Mouse (Mus musculus) gastrocnemius, adult 2 months (tissue): Measurements from ENCODE around the gene Pgrmc1. TPM values are rescaled to one million over a fixed set of nuclear protein-coding genes. Genes with fewer than 3 reads are reported as not detected.
"Not testable (repeated sequence)": the region's sequence is repeated elsewhere in the genome, so short reads cannot be mapped to it uniquely, and the experiment has no call there.

Experiments used
- DNase-seq: peaks from one replicate; pipeline ENCODE4 v3.0.0; 2022
- H3K27ac ChIP-seq: fragments of 200-600 bp; 2 replicates; pipeline ENCODE4 v1.8.1; 2022; ENCODE audit warnings: mild to moderate bottlenecking
- H3K4me3 ChIP-seq: fragments of 200-600 bp; 2 replicates; pipeline ENCODE4 v1.8.1; 2022; ENCODE audit warnings: mild to moderate bottlenecking, moderate library complexity
- CTCF ChIP-seq: fragments of 200-600 bp; IDR thresholded peaks from 2 replicates; pipeline ENCODE4 v1.8.1; 2022; ENCODE audit warnings: antibody characterized with exemption, mild to moderate bottlenecking, moderate library complexity
- intact Hi-C: fragments of 180-260 bp; cut with DNase I; formaldehyde crosslinking; loops from one replicate; pipeline ENCODE4 v1.15.1; 2025
- total RNA-seq, 2 experiments: library from RNA; stranded (reverse); gene quantifications; 2 replicates each; pipeline ENCODE4 v1.2.3; 2021

The Pgrmc1 gene
- total RNA-seq, 2 experiments from 2014 or later, result 7.7 to 9.3 TPM

GRCm38 (mm10) chrX:36590266-36590665 lies 7.7 kb upstream of the Pgrmc1 start:
- no peak overlapping the region for H3K27ac ChIP-seq
- no peak for DNase-seq
- TF ChIP-seq CTCF, result no peak
- intact Hi-C loops, result no loop called here
- H3K4me3 ChIP-seq, result no peak overlapping the region

- Histone ChIP-seq H3K27ac (no peak overlapping the region), H3K4me3 (no peak overlapping the region)
- intact Hi-C loops, result no loop called here
- TF ChIP-seq CTCF, result no peak
- no peak for DNase-seq
Measured at GRCm38 (mm10) chrX:36591120-36591519, 6.9 kb upstream of the Pgrmc1 start.

DNA sequence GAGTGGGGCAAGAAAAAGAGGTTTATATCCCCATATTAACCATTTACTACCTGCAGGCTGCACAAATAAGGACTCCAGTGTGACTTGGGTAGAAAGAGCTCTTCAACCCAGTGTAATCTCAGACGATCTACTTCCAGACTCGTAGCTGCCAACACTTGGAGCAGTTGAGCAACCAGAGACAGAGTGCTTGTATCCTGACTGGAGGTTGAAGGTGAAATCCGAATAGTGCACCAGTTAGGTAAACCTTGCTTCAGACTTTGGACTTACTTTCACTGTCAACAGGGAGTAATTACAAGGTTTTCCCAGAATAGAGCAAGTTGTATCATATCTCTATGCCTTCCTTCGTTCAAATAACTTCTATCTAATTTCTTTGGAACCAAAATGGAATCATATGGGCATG lies 6.5 kb upstream of the Pgrmc1 start:
- TF ChIP-seq CTCF, result no peak
- intact Hi-C loops, result no loop called here
- DNase-seq, result no peak
- Histone ChIP-seq H3K4me3 (no peak overlapping the region), H3K27ac (no peak overlapping the region)

GRCm38 (mm10) chrX:36595247-36595646 lies 2.8 kb upstream of the Pgrmc1 start:
- no peak for DNase-seq
- Histone ChIP-seq H3K4me3 (no peak overlapping the region), H3K27ac (no peak overlapping the region)
- TF ChIP-seq CTCF, result no peak
- intact Hi-C loops, result no loop called here

DNA sequence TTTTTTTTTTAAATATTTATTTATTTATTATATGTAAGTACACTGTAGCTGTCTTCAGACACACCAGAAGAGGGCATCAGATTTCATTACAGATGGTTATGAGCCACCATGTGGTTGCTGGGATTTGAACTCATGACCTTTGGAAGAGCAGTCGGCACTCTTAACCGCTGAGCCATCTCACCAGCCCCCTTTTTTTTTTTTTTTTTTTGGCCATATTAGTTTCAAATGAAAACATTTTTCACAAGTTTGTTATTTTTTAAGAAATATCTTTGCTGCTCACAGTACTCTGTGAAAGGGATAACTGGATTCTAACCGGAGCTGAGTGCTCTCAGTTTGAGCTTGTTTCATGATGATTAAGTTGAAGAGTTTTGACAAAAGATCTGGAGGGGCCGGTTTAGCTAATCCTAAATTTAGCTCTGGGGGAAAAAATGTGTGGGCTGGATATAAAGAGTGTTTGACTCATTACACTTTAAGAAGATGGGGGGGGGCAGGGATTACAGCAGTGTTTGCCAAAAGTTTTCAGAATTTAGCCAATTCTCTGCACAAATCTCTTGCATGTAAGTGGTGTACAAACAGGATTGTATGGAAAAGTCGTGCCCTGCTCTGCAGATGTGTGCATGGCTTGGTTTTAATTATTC lies 1.4 kb upstream of the Pgrmc1 start:
- H3K27ac ChIP-seq, DNase-seq, intact Hi-C loops, H3K4me3 ChIP-seq: not testable (repeated sequence)

DNA sequence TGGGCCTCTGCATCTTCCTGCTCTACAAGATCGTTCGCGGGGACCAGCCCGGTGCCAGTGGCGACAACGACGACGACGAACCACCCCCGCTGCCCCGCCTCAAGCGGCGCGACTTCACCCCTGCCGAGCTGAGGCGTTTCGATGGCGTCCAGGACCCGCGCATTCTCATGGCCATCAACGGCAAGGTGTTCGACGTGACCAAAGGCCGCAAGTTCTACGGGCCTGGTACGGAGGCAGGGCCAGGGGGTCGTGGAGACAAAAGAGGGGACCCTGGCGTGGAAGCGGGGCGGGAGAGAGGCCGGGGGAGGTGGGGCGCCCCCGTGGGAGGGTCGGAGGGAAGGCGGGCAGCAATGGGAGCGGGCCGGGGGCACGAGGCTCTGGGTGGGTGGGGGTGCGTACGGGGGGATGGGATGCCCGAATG lies 394 bp downstream of the Pgrmc1 start:
- Histone ChIP-seq H3K4me3 (peak overlapping the region; percentile 83), H3K27ac (peak overlapping the region; percentile 80)
- intact Hi-C loops, result no loop called here
- DNase-seq, result no peak
- no peak for TF ChIP-seq CTCF

GRCm38 (mm10) chrX:36598861-36599344 lies 897 bp downstream of the Pgrmc1 start:
- Histone ChIP-seq H3K4me3 (peak overlapping the region; percentile 83), H3K27ac (peak overlapping the region; percentile 80)
- TF ChIP-seq CTCF, result no peak
- DNase-seq, result no peak
- intact Hi-C loops, result no loop called here

DNA sequence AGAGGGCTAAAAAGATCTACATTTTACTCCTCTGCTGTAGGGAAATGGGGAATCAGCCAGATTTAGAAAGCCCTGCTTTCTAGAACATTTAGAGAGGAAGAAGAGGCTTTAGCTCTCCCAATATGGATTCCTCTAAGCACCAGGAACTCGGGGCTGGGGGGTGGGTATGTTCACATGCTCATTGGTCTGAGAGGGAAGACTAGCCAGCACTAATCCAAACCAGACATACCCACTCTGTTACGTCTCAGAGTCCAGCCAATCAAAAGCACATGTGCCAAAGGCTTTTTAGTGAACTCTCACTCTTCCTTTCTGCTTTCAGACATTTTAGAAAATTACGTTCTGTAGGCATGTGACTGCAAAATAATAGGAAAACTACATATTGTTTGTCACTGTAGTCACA lies 1.6 kb downstream of the Pgrmc1 start:
- Histone ChIP-seq H3K4me3 (peak overlapping the region; percentile 83), H3K27ac (0 out of 2 replicates have a peak overlapping the region, but pooled peaks have one; percentile 12)
- intact Hi-C loops, result no loop called here
- no peak for TF ChIP-seq CTCF
- no peak for DNase-seq

DNA sequence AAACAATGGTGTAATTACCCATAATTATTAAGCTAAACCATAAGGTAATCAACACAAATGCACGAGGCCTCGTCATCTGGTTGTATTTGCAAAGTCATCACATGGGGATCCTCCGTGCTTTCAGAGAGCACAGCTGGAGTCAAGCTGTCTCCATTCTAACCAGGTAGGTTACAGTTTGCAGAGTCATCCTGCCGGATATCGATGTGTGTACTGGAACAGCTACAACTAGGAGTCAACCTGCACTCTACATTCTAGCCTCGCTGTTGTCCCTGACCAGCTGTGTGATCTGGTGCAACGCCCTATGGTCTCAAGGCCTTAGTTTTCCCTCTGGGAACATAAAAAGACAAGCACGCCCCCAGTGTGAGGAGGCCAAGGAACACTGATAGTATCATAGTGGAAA lies 2.1 kb downstream of the Pgrmc1 start:
- peak; percentile 16 for DNase-seq
- no peak overlapping the region for H3K4me3 ChIP-seq
- intact Hi-C loops, result no loop called here
- H3K27ac ChIP-seq, result no peak overlapping the region
- TF ChIP-seq CTCF, result no peak

GRCm38 (mm10) chrX:36602926-36603325 lies 4.9 kb downstream of the Pgrmc1 start:
- DNase-seq, result no peak
- no peak for TF ChIP-seq CTCF
- Histone ChIP-seq H3K4me3 (no peak overlapping the region), H3K27ac (no peak overlapping the region)
- intact Hi-C loops, result no loop called here

- intact Hi-C loops, result no loop called here
- DNase-seq, result no peak
- TF ChIP-seq CTCF, result no peak
- H3K27ac ChIP-seq, result no peak overlapping the region
- no peak overlapping the region for H3K4me3 ChIP-seq
Measured at GRCm38 (mm10) chrX:36604040-36604439, 6.0 kb downstream of the Pgrmc1 start.

DNA sequence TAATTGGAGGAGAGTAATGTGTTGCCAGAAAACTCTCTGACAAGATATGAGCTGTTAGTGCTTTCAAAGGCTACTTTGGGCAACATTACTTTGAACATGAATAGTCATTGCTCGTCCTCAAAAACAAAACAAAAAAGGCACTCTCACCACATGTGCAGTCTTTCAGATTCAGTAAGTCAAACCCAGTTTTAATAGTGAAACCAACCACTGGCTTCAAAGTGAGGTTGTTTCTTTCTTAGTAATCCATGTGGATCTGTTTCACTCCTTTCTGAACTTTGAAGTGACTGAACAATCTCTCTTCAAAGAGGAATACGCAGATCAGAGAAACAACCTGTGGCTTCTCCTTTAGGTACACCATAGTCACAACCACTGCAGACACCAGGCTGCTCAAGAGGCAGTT lies 11.1 kb downstream of the Pgrmc1 start:
- no peak for DNase-seq
- no peak for TF ChIP-seq CTCF
- no peak overlapping the region for H3K4me3 ChIP-seq
- no peak overlapping the region for H3K27ac ChIP-seq
- intact Hi-C loops, result no loop called here

- no peak for DNase-seq
- intact Hi-C loops, result no loop called here
- TF ChIP-seq CTCF, result no peak
- no peak overlapping the region for H3K27ac ChIP-seq
- H3K4me3 ChIP-seq, result no peak overlapping the region
Measured at GRCm38 (mm10) chrX:36628102-36628501, 30.1 kb downstream of the Pgrmc1 start.

DNA sequence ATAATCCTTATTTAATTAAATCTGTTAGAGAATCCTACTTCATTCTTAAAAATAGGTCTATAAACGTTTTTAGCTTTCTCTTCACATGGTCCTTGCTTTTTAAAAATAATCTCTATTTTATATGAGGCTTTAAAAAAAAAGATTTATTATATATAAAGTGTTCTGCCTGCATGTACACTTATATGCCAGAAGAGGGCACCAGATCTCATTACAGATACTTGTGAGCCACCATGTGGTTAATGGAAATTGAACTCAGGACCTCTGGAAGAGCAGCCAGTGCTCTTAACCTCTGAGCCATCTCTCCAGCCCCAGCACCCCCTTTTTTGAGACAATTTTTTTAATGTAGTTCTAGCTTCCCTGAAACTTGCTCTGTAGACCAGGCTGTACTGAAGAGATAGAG lies 32.8 kb downstream of the Pgrmc1 start:
- no peak for DNase-seq
- intact Hi-C loops, result no loop called here
- Histone ChIP-seq H3K4me3 (no peak overlapping the region), H3K27ac (no peak overlapping the region)
- peak; percentile 60 for TF ChIP-seq CTCF
